Mouse (Mus musculus): ENCODE measurements around the gene Zkscan17. TPM values are rescaled to one million over a fixed set of nuclear protein-coding genes. Genes with fewer than 3 reads are reported as not detected.
"Not testable (repeated sequence)": the region's sequence is repeated elsewhere in the genome, so short reads cannot be mapped to it uniquely, and the experiment has no call there.

The Zkscan17 gene
- 19.9 and 22.9 TPM in 2 replicates for polyA plus RNA-seq (2016; fragmentation: Nextera tagmentation; extraction: Ambion mirVana)

GRCm38 (mm10) chr11:59526472-59527080, at the start of gene Zkscan17:
TSS of gene Zkscan17 (minus strand) at chr11:59526751.
- WGBS: 39% methylated on average over 8 of the region's 8 CpGs

GRCm38 (mm10) chr11:59576135-59576534, 49.6 kb upstream of the Zkscan17 start, which contains the start of gene Olfr222:
TSS of gene Olfr222 (minus strand) at chr11:59576235.
- H3K9me3 ChIP-seq; H3K4me3 ChIP-seq; DNase-seq (ENCODE audit: low spot score); H3K4me1 ChIP-seq; H3K27ac ChIP-seq; H3K36me3 ChIP-seq: not testable (repeated sequence)
- H3K27me3 ChIP-seq (ENCODE audit: insufficient read depth, poor library complexity, severe bottlenecking): peaks cover 28% of the 10 kb centered on the region

More at GRCm38 (mm10) chr11:59526472-59527080, at the start of gene Zkscan17:
- Histone ChIP-seq H3K27me3 (ENCODE audit: insufficient read depth, poor library complexity, severe bottlenecking) (no peaks in the 10 kb centered on the region), H3K4me1 (peaks cover 5% of the 10 kb centered on the region; the same call in 1 of the 2 replicates), H3K4me3 (no peak within 1 kb of the TSS), H3K9me3 (no peaks in the 10 kb centered on the region), H3K27ac (no peak within 1 kb of the TSS), H3K36me3 (no peaks in the 10 kb centered on the region)
- DNase-seq (ENCODE audit: low spot score): no peak

GRCm38 (mm10) chr11:59575726-59576125, 49.2 kb upstream of the Zkscan17 start:
- Histone ChIP-seq H3K9me3 (no peaks in the 10 kb centered on the region), H3K27me3 (ENCODE audit: insufficient read depth, poor library complexity, severe bottlenecking) (peaks cover 32% of the 10 kb centered on the region), H3K27ac (no peak overlapping the region), H3K36me3 (no peaks in the 10 kb centered on the region), H3K4me1 (no peaks in the 10 kb centered on the region), H3K4me3 (no peak overlapping the region)
- no peak for DNase-seq (ENCODE audit: low spot score)
- WGBS: 57% methylated on average over 9 of the region's 9 CpGs

- no peaks in the 10 kb centered on the region for H3K9me3 ChIP-seq
- 56% methylated on average over 3 of the region's 3 CpGs for WGBS
- H3K27ac ChIP-seq: no peak overlapping the region
- H3K27me3 ChIP-seq (ENCODE audit: insufficient read depth, poor library complexity, severe bottlenecking): peaks cover 27% of the 10 kb centered on the region
- DNase-seq (ENCODE audit: low spot score): no peak
- H3K36me3 ChIP-seq: no peaks in the 10 kb centered on the region
- H3K4me1 ChIP-seq: no peaks in the 10 kb centered on the region
- no peak overlapping the region for H3K4me3 ChIP-seq
Observed at GRCm38 (mm10) chr11:59569306-59569705, 42.8 kb upstream of the Zkscan17 start.

- no peak overlapping the region for H3K27ac ChIP-seq
- no peaks in the 10 kb centered on the region for H3K27me3 ChIP-seq (ENCODE audit: insufficient read depth, poor library complexity, severe bottlenecking)
- no peaks in the 10 kb centered on the region for H3K9me3 ChIP-seq
- no peak overlapping the region for H3K4me3 ChIP-seq
- WGBS: 78% methylated on average over 9 of the region's 9 CpGs
- no peaks in the 10 kb centered on the region for H3K36me3 ChIP-seq
- DNase-seq (ENCODE audit: low spot score): no peak
- H3K4me1 ChIP-seq: no peaks in the 10 kb centered on the region
Observed at GRCm38 (mm10) chr11:59562837-59563236, 36.3 kb upstream of the Zkscan17 start.

GRCm38 (mm10) chr11:59562336-59562735, 35.8 kb upstream of the Zkscan17 start:
- WGBS: 89% methylated on average over 4 of the region's 4 CpGs

GRCm38 (mm10) chr11:59560906-59561305, 34.4 kb upstream of the Zkscan17 start:
- no peak overlapping the region for H3K27ac ChIP-seq
- no peaks in the 10 kb centered on the region for H3K36me3 ChIP-seq
- H3K9me3 ChIP-seq: no peaks in the 10 kb centered on the region
- WGBS: 64% methylated on average over 3 of the region's 3 CpGs
- 0 out of 2 replicates have a peak, but pooled peaks cover under 1% of the 10 kb centered on the region for H3K4me1 ChIP-seq
- no peaks in the 10 kb centered on the region for H3K27me3 ChIP-seq (ENCODE audit: insufficient read depth, poor library complexity, severe bottlenecking)
- DNase-seq (ENCODE audit: low spot score): no peak
- no peak overlapping the region for H3K4me3 ChIP-seq

More at GRCm38 (mm10) chr11:59562336-59562735, 35.8 kb upstream of the Zkscan17 start:
- no peaks in the 10 kb centered on the region for H3K36me3 ChIP-seq
- no peaks in the 10 kb centered on the region for H3K27me3 ChIP-seq (ENCODE audit: insufficient read depth, poor library complexity, severe bottlenecking)
- no peaks in the 10 kb centered on the region for H3K4me1 ChIP-seq
- H3K27ac ChIP-seq: no peak overlapping the region
- no peak for DNase-seq (ENCODE audit: low spot score)
- no peak overlapping the region for H3K4me3 ChIP-seq
- no peaks in the 10 kb centered on the region for H3K9me3 ChIP-seq

- H3K4me3 ChIP-seq: no peak overlapping the region
- no peaks in the 10 kb centered on the region for H3K36me3 ChIP-seq
- no peaks in the 10 kb centered on the region for H3K27me3 ChIP-seq (ENCODE audit: insufficient read depth, poor library complexity, severe bottlenecking)
- WGBS: 79% methylated on average over 8 of the region's 8 CpGs
- H3K4me1 ChIP-seq: 0 out of 2 replicates have a peak, but pooled peaks cover 4% of the 10 kb centered on the region
- DNase-seq (ENCODE audit: low spot score): peak; percentile 52
- H3K9me3 ChIP-seq: no peaks in the 10 kb centered on the region
- no peak overlapping the region for H3K27ac ChIP-seq
Observed at GRCm38 (mm10) chr11:59554535-59554934, 28.0 kb upstream of the Zkscan17 start.

GRCm38 (mm10) chr11:59554127-59554526, 27.6 kb upstream of the Zkscan17 start:
- DNase-seq (ENCODE audit: low spot score): no peak
- Histone ChIP-seq H3K27ac (no peak overlapping the region), H3K27me3 (ENCODE audit: insufficient read depth, poor library complexity, severe bottlenecking) (no peaks in the 10 kb centered on the region), H3K4me3 (no peak overlapping the region), H3K9me3 (no peaks in the 10 kb centered on the region), H3K4me1 (0 out of 2 replicates have a peak, but pooled peaks cover 4% of the 10 kb centered on the region), H3K36me3 (no peaks in the 10 kb centered on the region)
- 92% methylated on average over 11 of the region's 11 CpGs for WGBS

GRCm38 (mm10) chr11:59544005-59544404, 17.5 kb upstream of the Zkscan17 start:
- no peaks in the 10 kb centered on the region for H3K27me3 ChIP-seq (ENCODE audit: insufficient read depth, poor library complexity, severe bottlenecking)
- 79% methylated on average over 9 of the region's 9 CpGs for whole genome bisulfite sequencing
- no peaks in the 10 kb centered on the region for H3K4me1 ChIP-seq
- H3K9me3 ChIP-seq: no peaks in the 10 kb centered on the region; the same call in 1 of the 2 replicates
- H3K36me3 ChIP-seq: no peaks in the 10 kb centered on the region
- H3K27ac ChIP-seq: no peak overlapping the region
- DNase-seq (ENCODE audit: low spot score): no peak
- H3K4me3 ChIP-seq: no peak overlapping the region

GRCm38 (mm10) chr11:59543376-59543775, 16.8 kb upstream of the Zkscan17 start:
- Histone ChIP-seq H3K9me3 (no peaks in the 10 kb centered on the region; the same call in 1 of the 2 replicates), H3K4me3 (no peak overlapping the region), H3K36me3 (no peaks in the 10 kb centered on the region), H3K27me3 (ENCODE audit: insufficient read depth, poor library complexity, severe bottlenecking) (no peaks in the 10 kb centered on the region), H3K27ac (no peak overlapping the region), H3K4me1 (no peaks in the 10 kb centered on the region)
- WGBS: 79% methylated on average over 3 of the region's 3 CpGs
- no peak for DNase-seq (ENCODE audit: low spot score)

- H3K4me1 ChIP-seq: no peaks in the 10 kb centered on the region
- H3K27me3 ChIP-seq (ENCODE audit: insufficient read depth, poor library complexity, severe bottlenecking): no peaks in the 10 kb centered on the region
- H3K4me3 ChIP-seq: no peak overlapping the region
- H3K27ac ChIP-seq: no peak overlapping the region
- no peaks in the 10 kb centered on the region; the same call in 1 of the 2 replicates for H3K9me3 ChIP-seq
- WGBS: 72% methylated on average over 6 of the region's 6 CpGs
- no peaks in the 10 kb centered on the region for H3K36me3 ChIP-seq
- no peak for DNase-seq (ENCODE audit: low spot score)
Observed at GRCm38 (mm10) chr11:59542442-59542841, 15.9 kb upstream of the Zkscan17 start.

GRCm38 (mm10) chr11:59541324-59541723, 14.8 kb upstream of the Zkscan17 start, which contains the start of gene Nlrp3:
TSS of gene Nlrp3 (plus strand) at chr11:59541568.
- H3K4me1 ChIP-seq: no peaks in the 10 kb centered on the region
- no peak within 1 kb of the TSS for H3K27ac ChIP-seq
- H3K4me3 ChIP-seq: no peak within 1 kb of the TSS
- no peaks in the 10 kb centered on the region for H3K27me3 ChIP-seq (ENCODE audit: insufficient read depth, poor library complexity, severe bottlenecking)
- DNase-seq (ENCODE audit: low spot score): no peak
- no peaks in the 10 kb centered on the region; the same call in 1 of the 2 replicates for H3K9me3 ChIP-seq
- 57% methylated on average over 3 of the region's 3 CpGs for WGBS
- no peaks in the 10 kb centered on the region for H3K36me3 ChIP-seq

Data from heart, embryonic 10.5 days (tissue).